Mouse (Mus musculus): Measurements from ENCODE around the gene Nfe2l2. TPM values are rescaled to one million over a fixed set of nuclear protein-coding genes. Genes with fewer than 3 reads are reported as not detected.

Nfe2l2 gene
- polyA plus RNA-seq, 1 experiment from 2014 or later = 56.1 TPM

DNA sequence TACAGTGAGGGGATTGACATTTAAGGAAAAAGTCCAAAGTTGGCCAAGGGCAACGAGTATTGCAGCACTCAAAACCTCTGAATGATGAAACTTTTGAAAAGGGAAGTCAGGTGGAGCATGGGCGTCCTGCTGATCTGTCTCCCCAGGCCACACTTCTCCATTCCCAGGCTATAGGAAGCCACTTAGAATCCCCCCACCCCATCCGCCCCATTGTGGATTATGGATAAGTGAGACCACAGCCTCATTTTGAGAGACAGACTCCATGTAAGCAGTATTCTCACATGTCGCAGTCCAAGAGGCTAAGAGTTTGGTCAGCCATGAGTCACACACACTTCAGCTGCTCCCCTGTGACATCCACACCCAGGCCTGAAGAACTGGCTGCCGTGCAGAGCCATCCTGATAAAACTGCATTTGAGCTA, 26.8 kb upstream of the Nfe2l2 start:
- Histone ChIP-seq H3K27ac (replicated peaks) (no peak overlapping the region), H3K27me3 (no peaks in the 10 kb centered on the region), H3K4me1 (no peaks in the 10 kb centered on the region), H3K9me3 (replicated peaks) (no peaks in the 10 kb centered on the region), H3K9ac (no peak overlapping the region), H3K4me2 (replicated peaks) (no peak overlapping the region), H3K4me3 (replicated peaks) (no peak overlapping the region), H3K36me3 (no peaks in the 10 kb centered on the region)
- ATAC-seq (ENCODE audit: insufficient number of reproducible peaks, low FRiP score, low TSS enrichment, low read depth) = no peak
- 70% methylated on average over 5 of the region's 5 CpGs for WGBS

DNA sequence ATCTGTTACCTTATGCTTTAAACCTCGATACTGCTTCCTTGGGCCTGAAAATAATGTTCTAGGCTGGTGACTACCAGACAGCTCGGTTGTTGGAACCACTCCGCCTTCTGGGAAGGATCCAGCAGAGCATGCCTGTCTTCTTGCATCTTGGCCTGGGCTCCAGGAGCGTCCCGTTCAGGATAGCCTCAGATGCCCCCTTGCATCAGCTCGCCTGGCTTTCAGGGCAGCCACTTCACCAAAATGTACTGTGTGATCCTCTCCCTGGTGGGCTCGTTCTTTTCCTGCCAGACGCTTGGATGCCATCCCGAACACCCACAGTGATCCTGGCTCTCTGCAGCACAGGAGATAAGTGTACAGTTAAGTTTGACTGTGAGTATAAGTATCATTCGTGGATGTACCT, 25.6 kb upstream of the Nfe2l2 start:
- ATAC-seq (ENCODE audit: insufficient number of reproducible peaks, low FRiP score, low TSS enrichment, low read depth) = no peak
- 77% methylated on average over 10 of the region's 10 CpGs for WGBS
- no peak overlapping the region for H3K4me3 ChIP-seq (replicated peaks)

DNA sequence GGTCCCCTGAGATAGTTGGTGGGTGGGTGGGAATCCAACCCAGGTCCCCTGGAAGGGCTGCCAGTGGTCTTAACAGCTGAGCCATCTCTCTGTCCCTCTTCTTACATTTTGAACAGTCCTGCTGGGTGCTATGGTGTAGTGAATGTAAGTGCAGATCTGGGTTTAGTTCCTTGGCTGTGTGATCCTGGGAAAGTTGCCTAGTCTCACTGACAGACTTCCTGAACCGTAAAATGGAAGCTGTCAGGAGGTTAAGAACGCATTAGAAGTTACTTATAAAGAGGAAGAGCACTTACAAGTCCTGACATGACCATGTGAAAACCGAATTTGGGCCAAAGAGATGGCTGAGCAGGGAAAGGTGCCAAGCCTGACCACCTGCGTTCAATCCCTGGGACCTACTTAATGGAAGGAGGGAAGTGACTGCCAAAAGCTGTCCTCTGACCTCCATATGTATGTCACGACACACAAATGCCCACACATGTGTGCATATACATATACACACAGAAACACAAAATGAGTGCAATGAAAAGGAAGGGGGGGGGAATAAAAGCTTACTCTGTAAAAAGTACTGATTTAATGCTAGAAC, 20.5 kb upstream of the Nfe2l2 start:
- ATAC-seq (ENCODE audit: insufficient number of reproducible peaks, low FRiP score, low TSS enrichment, low read depth) = no peak
- Histone ChIP-seq H3K4me2 (replicated peaks) (no peak overlapping the region), H3K36me3 (no peaks in the 10 kb centered on the region), H3K27me3 (no peaks in the 10 kb centered on the region), H3K9me3 (replicated peaks) (no peaks in the 10 kb centered on the region), H3K4me1 (no peaks in the 10 kb centered on the region), H3K4me3 (replicated peaks) (no peak overlapping the region), H3K9ac (no peak overlapping the region), H3K27ac (replicated peaks) (no peak overlapping the region)
- WGBS = 68% methylated on average over 5 of the region's 5 CpGs

More for the DNA sequence above, 25.6 kb upstream of the Nfe2l2 start:
- Histone ChIP-seq H3K27ac (replicated peaks) (no peak overlapping the region), H3K4me2 (replicated peaks) (no peak overlapping the region), H3K27me3 (no peaks in the 10 kb centered on the region), H3K9me3 (replicated peaks) (no peaks in the 10 kb centered on the region), H3K4me1 (no peaks in the 10 kb centered on the region), H3K36me3 (no peaks in the 10 kb centered on the region), H3K9ac (no peak overlapping the region)

DNA sequence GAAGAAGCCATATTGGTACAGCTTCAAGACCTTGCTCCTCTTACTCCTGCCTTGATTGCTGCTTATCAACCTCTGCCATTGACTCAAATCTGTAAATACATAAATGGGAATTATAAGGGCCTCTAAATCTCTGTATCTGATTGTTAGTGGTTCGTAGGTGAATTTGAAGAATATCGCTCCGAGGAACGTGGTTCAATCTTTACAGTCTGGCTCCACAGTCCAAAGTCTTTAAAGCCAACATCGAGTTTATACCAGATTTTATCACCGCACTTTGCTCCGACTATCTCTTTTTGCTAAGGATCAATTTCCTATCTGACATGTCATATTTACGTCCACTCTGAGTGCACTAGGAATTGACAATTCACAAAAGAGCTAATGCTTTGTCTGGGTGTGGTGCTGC, 19.0 kb upstream of the Nfe2l2 start:
- Histone ChIP-seq H3K27me3 (no peaks in the 10 kb centered on the region), H3K4me1 (no peaks in the 10 kb centered on the region), H3K4me2 (replicated peaks) (no peak overlapping the region), H3K9ac (no peak overlapping the region), H3K36me3 (no peaks in the 10 kb centered on the region), H3K4me3 (replicated peaks) (no peak overlapping the region), H3K27ac (replicated peaks) (no peak overlapping the region), H3K9me3 (replicated peaks) (no peaks in the 10 kb centered on the region)
- WGBS = 93% methylated on average over 8 of the region's 8 CpGs
- ATAC-seq (ENCODE audit: insufficient number of reproducible peaks, low FRiP score, low TSS enrichment, low read depth) = no peak

DNA sequence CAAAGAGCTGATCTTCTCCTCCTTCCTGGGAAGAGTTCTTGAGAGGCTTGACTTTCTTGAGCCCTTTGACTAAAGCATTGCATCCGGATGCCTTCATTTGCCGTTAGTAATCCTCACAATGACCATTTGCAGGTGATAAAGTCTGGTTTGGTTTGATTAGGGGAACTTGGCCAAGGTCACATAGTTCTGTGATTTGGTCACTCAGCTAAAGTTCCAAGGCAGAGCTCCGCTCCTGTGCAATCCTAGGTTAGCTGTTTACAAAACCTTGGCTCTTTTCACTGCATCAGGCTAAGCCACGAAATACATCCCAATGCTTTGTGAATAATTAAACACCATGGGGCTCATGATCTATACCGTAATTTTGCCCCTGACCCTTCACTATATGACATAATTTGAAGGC, 18.5 kb upstream of the Nfe2l2 start:
- ATAC-seq (ENCODE audit: insufficient number of reproducible peaks, low FRiP score, low TSS enrichment, low read depth) = no peak
- H3K4me2 ChIP-seq (replicated peaks) = no peak overlapping the region
- H3K27me3 ChIP-seq = no peaks in the 10 kb centered on the region
- no peak overlapping the region for H3K9ac ChIP-seq
- no peaks in the 10 kb centered on the region for H3K36me3 ChIP-seq
- H3K9me3 ChIP-seq (replicated peaks) = no peaks in the 10 kb centered on the region
- no peak overlapping the region for H3K27ac ChIP-seq (replicated peaks)
- H3K4me3 ChIP-seq (replicated peaks) = no peak overlapping the region
- 83% methylated on average over 5 of the region's 5 CpGs for WGBS
- H3K4me1 ChIP-seq = no peaks in the 10 kb centered on the region

DNA sequence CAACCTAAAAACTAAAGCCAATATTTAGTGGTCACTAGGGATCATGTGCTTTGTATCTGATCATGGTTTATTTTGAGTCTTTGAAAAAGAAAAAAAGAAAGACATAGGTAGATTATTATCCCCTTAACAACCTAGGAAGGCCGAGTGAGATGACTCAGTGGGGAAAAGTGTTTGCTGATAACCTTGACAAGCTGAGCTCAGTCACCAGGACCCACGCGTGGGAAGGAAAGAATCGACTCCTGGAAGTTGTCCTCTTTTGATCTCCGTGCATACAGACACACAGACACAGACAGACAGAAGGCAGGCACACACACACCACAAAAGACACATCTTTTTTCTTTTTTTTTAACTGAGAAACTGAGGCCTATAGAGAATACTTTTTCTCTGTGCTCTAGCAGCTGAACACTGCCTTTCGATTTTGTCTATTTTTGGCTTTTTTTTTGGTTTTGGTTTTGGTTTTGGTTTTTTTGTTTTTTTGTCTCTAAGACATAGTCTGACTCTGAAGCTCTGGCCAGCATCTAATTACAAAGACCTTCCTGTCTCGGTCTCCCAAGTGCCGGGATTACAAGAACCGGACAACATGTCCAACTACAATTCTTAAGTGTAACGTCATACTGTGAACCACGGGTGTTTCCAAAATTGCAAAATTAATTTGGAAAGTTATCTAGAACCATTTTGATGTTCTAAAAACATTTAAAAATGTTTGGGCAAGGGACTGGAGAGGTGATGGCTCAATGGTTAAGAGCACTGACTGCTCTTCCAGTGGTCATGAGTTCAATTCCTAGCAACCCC, 16.0 kb upstream of the Nfe2l2 start:
- ATAC-seq (ENCODE audit: insufficient number of reproducible peaks, low FRiP score, low TSS enrichment, low read depth) = no peak
- no peak overlapping the region for H3K9ac ChIP-seq
- H3K4me1 ChIP-seq = 0 out of 2 replicates have a peak, but pooled peaks cover 4% of the 10 kb centered on the region
- no peaks in the 10 kb centered on the region for H3K27me3 ChIP-seq
- 76% methylated on average over 11 of the region's 11 CpGs for WGBS
- no peaks in the 10 kb centered on the region for H3K36me3 ChIP-seq
- H3K9me3 ChIP-seq (replicated peaks) = no peaks in the 10 kb centered on the region
- H3K4me3 ChIP-seq (replicated peaks) = no peak overlapping the region
- H3K4me2 ChIP-seq (replicated peaks) = no peak overlapping the region
- no peak overlapping the region for H3K27ac ChIP-seq (replicated peaks)

DNA sequence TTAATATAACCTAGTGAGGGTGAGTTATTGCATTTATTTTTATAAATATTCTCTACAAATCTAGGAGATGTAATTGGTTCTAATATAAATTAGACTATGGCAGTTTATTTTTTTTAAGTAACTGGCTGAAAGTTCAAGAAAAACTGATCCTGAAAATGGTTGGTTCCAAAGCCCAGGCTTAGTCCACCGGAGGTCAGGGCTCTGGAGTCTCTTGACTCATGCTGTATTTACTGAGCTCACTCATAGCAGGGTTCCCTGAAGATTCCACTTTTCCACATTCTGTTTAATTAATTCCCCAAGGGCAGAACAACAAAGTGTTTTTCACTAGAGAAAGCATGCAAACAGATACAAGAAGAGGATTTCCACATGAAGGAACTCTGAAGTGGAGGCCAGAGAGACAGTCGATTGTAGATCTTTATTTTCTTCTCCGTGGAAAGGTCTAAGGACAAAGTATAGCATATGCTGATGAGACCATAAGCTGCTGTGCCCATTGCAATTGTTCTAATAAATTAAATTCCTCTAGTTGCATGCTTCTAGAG, 15.0 kb upstream of the Nfe2l2 start:
- Histone ChIP-seq H3K27me3 (no peaks in the 10 kb centered on the region), H3K36me3 (no peaks in the 10 kb centered on the region), H3K9ac (no peak overlapping the region), H3K27ac (replicated peaks) (no peak overlapping the region), H3K4me1 (0 out of 2 replicates have a peak, but pooled peaks cover 4% of the 10 kb centered on the region), H3K9me3 (replicated peaks) (no peaks in the 10 kb centered on the region), H3K4me2 (replicated peaks) (no peak overlapping the region), H3K4me3 (replicated peaks) (no peak overlapping the region)
- WGBS = 74% methylated on average over 3 of the region's 3 CpGs
- ATAC-seq (ENCODE audit: insufficient number of reproducible peaks, low FRiP score, low TSS enrichment, low read depth) = no peak

DNA sequence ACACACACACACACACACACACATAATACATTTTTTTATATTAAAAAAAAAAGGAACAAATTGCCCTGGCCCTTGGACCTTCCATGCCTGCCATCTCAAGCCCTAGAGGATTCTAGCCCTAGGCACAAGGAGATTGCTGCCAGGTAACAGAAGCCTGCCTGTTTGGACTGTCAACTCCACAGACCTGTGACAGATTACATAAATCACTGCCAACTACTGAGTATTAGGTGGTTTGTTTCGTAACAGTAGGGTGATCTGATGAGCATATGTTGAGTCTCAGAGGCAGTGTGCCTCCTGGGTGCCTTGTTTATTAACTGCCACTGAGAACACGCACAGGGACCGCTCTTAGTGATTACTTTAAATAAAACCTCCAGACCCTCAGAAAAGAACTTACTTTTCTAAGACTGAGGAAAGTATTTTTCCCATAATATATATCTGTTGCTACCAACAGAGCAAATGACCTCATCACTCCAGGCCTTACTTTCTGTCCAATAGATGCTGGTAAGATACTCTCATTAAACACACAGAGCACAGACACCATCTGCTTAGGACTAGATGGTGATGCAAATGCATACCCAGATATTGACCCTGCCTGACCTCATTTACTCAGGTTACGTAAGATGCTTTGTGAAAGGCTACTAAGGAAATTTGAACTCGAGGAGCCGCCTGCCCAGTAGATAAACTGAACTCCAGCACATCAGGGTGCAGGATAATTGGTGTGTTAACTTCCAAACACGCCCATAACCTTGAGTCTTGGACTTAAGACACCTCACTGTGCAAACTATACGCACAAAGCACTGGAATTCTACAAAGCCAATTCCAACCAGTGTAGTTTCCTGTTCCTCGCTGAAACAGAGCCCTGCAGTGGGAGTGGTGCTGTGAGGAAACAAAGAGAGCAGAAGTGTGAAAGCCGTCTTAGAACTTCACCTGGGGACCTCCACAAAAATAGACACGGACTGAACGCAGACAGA, 11.9 kb upstream of the Nfe2l2 start:
- no peak overlapping the region for H3K4me2 ChIP-seq (replicated peaks)
- H3K27me3 ChIP-seq = no peaks in the 10 kb centered on the region
- 56% methylated on average over 12 of the region's 12 CpGs for WGBS
- no peak overlapping the region for H3K9ac ChIP-seq
- H3K9me3 ChIP-seq (replicated peaks) = no peaks in the 10 kb centered on the region
- no peak overlapping the region for H3K27ac ChIP-seq (replicated peaks)
- no peak overlapping the region for H3K4me3 ChIP-seq (replicated peaks)
- ATAC-seq (ENCODE audit: insufficient number of reproducible peaks, low FRiP score, low TSS enrichment, low read depth) = no peak
- H3K36me3 ChIP-seq = no peaks in the 10 kb centered on the region
- 0 out of 2 replicates have a peak, but pooled peaks cover 4% of the 10 kb centered on the region for H3K4me1 ChIP-seq

DNA sequence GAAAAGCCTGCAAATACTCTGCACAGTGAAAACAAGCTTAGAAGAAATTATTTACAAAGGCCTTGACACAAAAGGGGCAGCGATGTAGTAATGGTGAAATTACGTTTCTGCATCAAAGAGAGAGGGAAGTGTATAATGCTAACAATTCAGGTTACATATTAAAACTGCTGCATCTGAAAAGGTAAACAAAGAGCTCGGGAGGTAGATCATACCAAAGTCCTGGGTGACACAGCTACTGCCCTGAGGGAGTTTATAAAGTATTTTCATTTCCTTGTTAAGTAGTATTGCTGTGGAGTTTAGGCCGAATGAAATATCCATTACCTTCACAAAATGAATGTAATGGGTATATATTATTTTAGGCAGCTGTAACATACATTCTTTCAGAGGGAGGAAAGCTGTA, 10.3 kb upstream of the Nfe2l2 start:
- 41% methylated on average over 4 of the region's 4 CpGs for WGBS
- Histone ChIP-seq H3K36me3 (no peaks in the 10 kb centered on the region), H3K4me1 (0 out of 2 replicates have a peak, but pooled peaks cover 4% of the 10 kb centered on the region), H3K27ac (replicated peaks) (no peak overlapping the region), H3K9ac (no peak overlapping the region), H3K9me3 (replicated peaks) (no peaks in the 10 kb centered on the region), H3K27me3 (no peaks in the 10 kb centered on the region), H3K4me2 (replicated peaks) (no peak overlapping the region), H3K4me3 (replicated peaks) (no peak overlapping the region)
- no peak for ATAC-seq (ENCODE audit: insufficient number of reproducible peaks, low FRiP score, low TSS enrichment, low read depth)

DNA sequence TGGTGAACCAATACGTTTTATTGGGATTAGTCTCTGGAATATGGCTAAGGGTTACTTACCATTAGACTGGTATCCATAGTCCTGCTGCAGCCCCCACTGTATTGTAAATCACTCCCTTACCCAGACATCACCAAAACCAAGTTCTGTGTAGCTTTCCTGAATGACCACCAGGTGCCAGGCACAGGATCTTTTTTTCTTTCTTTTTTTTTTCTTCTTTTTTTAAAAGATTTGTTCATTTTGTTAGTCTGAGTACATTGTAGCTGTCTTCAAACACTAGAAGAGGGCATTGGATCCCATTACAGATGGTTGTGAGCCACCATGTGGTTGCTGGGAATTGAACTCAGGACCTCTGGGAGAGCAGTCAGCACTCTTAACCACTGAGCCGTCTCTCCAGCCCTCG, 8.6 kb upstream of the Nfe2l2 start:
- ATAC-seq (ENCODE audit: insufficient number of reproducible peaks, low FRiP score, low TSS enrichment, low read depth) = no peak
- H3K4me1 ChIP-seq = 0 out of 2 replicates have a peak, but pooled peaks cover 4% of the 10 kb centered on the region
- H3K27me3 ChIP-seq = no peaks in the 10 kb centered on the region
- 83% methylated on average over 3 of the region's 3 CpGs for WGBS
- H3K4me3 ChIP-seq (replicated peaks) = no peak overlapping the region
- no peak overlapping the region for H3K4me2 ChIP-seq (replicated peaks)
- H3K36me3 ChIP-seq = no peaks in the 10 kb centered on the region
- no peak overlapping the region for H3K27ac ChIP-seq (replicated peaks)
- H3K9ac ChIP-seq = no peak overlapping the region
- H3K9me3 ChIP-seq (replicated peaks) = no peaks in the 10 kb centered on the region

DNA sequence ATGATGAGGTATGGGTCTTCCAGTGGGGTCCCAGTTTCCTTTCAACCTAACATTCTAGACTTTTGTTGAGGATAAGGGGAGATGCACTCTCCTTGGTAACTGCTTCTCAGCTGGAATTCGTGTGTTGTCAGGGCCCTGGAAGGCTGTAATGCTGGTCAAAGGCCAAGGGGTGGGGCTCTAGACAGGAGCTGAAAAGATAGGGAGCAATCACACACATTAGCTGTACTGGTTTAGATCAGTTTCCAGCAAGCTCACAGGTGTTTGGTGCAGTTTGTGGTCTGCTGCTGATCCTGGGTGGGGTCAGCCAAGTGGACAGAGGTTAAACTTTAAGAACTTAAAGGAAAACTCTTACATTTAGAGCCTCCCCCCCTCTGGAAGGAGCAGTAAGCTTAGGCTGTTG, 3.0 kb upstream of the Nfe2l2 start:
- no peak for ATAC-seq (ENCODE audit: insufficient number of reproducible peaks, low FRiP score, low TSS enrichment, low read depth)
- peaks cover 12% of the 10 kb centered on the region for H3K4me1 ChIP-seq
- no peaks in the 10 kb centered on the region for H3K36me3 ChIP-seq
- H3K9me3 ChIP-seq (replicated peaks) = no peaks in the 10 kb centered on the region
- 30% methylated on average over 1 of the region's 1 CpGs for WGBS
- H3K9ac ChIP-seq = no peak overlapping the region
- H3K27me3 ChIP-seq = no peaks in the 10 kb centered on the region
- H3K27ac ChIP-seq (replicated peaks) = no peak overlapping the region
- no peak overlapping the region for H3K4me3 ChIP-seq (replicated peaks)
- no peak overlapping the region for H3K4me2 ChIP-seq (replicated peaks)
